Mouse (Mus musculus) mature B cell (primary cell): Measurements from ENCODE around the gene Syne4.

Experiments used
- in situ Hi-C: fragments of 300-500 bp; cut with MboI; formaldehyde crosslinking; loops from 2 replicates; pipeline ENCODE4 v1.14.3; 2019

Gene Syne4

DNA sequence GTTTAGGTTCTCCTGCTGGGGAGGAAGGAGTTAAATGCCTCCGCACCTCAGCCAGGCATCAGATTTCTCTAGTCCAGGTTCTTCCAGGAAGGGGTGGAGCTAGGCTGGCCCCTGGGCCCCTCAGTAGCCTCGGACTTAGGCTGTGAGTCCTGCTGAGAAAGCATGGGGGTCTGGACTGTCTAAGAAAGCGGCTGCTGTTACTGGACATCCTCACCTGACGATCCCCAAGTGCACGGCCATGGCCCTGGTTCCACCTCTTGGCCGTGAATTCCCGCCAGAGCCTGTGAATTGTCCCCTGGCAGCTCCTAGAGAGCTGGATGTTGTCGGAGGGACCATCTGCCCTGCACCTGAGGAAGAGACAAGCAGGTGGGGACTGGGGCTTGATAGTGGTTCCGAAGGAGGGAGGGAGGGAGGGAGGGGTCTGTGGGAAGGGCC is at the start of gene Syne4:
Gene Syne4, plus strand, starts transcription at position 87 of the 435 bp plus-strand sequence.
- in situ Hi-C loops, result no loop called here

DNA sequence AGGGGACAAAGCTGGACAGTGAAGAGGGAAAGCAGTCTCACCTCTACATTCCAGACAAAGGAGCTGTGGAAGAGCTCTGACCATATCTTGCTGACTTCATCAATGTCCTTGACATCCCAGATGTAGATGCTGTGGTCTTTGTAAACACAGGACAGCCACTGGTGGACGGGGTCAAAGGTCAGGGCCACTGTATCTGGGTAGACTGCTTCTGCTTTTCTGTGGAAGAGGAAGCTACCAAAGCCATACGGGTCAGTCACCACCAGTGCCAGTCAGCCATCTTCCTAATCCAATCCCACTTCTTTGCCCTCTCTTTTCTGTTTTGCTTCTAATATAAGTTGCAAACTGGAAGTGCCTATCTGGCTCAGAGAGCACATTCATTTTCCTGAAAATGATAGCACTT is 49.6 kb upstream of the Syne4 start:
- in situ Hi-C loops, result no loop called here

DNA sequence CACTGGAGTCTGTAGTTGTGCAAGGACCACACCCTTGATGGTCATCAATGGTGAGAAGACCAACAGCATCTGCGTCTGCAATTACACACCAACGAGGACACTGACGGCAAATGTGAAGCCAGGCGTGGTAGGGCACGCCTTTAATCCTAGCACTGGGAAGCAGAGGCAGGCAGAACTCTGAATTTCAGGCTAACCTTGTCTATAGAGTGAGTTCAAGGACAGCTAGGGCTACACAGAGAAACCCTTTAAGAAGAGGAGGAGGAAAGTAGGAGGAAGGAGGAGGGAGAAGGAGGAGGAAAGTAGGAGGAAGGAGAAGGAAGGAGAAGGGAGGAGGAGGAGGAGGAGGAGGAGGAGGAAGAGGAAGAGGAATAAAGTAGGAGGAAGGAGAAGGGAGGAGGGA is 49.1 kb upstream of the Syne4 start:
- in situ Hi-C loops, result no loop called here

DNA sequence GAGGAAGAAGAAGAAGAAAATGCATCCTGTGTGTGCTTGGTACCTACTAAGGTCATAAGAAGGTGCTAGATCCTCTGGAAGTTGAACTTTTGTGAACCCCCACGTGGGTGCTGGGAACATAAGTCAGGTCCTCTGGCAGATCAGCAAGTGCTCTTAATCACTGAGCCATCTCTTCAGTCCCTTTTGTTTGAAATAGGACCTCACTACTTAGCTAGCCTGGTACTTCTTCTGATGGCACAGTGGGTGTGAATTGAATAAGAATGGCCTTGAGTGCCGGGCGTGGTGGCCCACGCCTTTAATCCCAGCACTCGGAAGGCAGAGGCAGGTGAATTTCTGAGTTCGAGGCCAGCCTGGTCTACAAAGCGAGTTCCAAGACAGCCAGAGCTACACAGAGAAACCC is 48.7 kb upstream of the Syne4 start:
- in situ Hi-C loops, result no loop called here

DNA sequence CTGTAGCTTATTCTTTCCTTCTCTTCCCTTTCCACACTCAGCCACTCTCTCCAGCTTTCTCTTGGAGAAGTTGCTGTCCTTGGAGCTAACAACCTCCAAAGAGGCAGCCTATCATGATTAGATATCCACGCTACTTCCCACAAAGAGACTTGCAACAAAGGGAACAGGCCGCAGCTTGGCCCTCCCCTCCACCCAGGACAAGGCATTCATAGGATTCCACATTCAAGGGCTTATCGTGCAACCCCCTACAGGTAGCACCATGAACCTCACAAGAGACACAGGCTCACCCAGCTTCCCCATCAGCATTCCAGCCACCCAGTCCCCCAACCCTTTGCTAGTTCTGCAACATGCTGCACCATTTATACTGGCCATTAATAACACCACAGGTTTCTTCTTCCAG is 47.8 kb upstream of the Syne4 start:
- in situ Hi-C loops, result no loop called here

DNA sequence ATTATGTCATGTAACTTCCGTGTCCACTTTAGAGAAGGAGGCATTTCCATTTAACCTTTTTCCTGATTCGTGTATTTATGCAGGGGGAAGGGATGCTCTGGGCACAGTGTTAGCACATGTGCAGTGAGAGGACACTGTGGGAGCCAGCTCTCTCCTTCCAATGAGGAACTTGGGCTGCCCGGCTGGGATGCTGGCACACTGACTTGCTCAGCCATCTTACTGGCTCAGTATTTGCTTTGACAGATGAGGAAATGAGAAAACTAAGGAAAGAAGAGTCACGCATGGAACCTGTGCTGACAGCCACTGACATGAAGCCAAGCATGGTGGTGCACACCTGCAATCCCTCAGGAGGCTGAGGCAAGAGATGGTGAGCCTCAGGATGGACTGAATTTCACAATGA is 45.0 kb upstream of the Syne4 start:
- in situ Hi-C loops, result no loop called here

DNA sequence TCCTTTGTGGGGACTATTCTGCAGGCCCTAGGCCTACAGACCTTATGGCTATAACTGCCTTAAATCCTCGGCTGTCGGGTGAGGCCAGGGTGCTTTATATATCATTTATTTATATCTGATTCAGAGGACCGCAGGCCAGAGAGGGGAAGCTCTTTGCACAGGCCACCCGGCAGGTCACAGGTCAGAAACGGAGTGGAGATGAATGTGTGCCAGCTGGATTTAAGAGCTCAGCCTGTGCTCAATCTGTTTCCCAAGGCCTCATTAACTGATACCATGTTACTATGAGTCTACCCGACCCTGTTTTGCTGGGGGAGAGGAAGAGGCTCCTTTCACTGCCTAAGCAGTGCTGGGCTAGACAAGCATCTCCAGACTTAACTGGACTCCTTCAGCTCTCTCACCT is 40.2 kb upstream of the Syne4 start:
- in situ Hi-C loops, result no loop called here

DNA sequence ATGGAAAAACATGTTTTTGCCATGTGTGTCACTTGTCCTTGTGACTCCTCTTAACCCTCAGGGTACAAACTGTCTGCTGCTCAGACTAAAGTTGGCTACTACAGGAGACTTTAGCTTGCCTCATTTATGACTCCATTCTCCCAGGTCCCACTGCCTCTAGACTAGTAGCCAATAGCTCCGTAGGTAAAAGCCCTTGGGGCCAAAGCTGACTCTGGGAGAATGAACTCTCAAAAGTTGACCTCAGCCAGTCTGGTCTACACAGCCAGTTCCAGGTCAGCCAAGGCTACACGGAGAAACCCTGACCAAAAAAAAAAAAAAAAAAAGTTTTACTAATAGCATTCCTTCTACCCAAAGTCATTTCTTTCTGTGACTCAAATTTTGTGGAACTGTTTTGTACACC is 35.7 kb upstream of the Syne4 start:
- in situ Hi-C loops, result no loop called here

DNA sequence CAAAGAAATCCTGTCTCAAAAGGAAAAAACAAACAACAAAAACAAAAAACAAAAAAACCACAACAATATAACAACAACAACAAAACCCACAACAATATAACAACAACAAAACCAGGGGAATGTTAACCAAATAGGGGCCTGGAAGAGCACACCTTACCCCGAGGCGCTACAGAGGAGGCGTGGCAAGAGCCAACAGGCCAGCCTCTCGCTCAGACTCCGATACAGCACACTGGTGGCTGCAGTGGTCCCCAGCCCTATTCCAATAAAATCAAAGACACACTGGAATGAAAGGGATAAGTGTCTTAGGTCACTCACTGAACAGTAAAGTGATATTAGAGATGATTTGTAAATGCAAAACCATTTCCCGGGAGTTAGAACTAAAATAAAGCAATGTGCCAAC is 35.1 kb upstream of the Syne4 start:
- in situ Hi-C loops, result no loop called here

DNA sequence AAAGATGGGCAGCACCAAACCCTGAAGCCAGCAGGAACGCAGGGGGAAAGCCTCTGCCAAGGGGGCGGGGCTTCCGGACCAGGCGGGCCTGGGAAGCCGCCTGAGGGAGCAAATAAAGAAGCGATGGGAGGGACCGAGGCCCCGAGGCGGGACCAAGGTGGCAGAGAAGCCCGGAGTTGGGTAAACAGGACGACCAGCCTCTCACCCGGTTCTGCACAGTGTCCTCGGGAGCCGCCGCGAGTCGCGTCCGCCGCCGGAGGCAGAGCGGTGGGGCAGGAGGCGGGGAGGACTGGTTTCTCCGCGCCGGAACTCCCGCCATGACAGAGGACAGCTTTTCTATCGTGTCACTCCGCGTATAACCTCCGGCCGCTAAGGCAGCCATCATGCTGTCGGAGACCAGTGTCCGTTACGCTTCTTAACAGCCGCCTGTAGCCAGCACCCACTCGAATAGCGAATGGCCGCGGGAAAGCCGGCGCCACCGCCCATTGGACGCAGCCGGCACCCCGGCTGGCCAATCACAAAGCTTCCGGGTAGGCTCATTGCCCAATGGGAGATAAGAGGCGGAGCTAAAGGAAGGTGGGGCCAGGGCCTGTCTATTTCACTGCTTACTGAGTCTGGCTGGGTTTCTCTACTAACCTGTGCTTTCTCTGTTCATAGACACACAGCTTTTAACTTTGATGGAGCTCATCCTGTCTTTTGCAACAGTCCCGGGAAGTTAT is 34.5 kb upstream of the Syne4 start, which contains the start of the genes Thap8 and Wdr62:
Gene Thap8, plus strand, starts transcription at position 144 of the 719 bp plus-strand sequence.
Gene Wdr62, minus strand, starts transcription at position 469 of the 719 bp plus-strand sequence.
- in situ Hi-C loops, result no loop called here

DNA sequence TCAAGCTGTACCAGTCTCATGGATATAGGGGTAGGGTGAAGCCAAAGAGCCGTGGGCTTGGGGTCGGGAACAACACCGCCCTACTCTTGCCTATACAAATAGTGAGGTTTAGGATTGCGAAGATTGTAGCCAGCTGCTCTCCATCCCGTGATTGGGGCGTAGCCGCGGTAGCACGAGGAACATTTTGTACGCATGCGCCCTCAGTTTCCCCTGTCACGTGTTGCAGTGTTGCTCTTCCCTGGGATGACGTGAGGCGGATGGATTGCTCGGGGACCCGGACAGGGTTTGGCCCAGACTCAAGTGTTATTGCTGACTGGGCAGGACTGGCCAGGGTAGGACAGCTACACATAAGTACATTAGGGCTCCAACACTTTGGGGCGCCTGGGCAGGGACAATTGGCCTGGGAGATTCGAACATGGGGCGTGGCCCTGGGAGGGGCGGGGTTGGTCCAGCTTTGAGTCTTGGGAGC is 33.9 kb upstream of the Syne4 start:
- in situ Hi-C loops, result no loop called here

DNA sequence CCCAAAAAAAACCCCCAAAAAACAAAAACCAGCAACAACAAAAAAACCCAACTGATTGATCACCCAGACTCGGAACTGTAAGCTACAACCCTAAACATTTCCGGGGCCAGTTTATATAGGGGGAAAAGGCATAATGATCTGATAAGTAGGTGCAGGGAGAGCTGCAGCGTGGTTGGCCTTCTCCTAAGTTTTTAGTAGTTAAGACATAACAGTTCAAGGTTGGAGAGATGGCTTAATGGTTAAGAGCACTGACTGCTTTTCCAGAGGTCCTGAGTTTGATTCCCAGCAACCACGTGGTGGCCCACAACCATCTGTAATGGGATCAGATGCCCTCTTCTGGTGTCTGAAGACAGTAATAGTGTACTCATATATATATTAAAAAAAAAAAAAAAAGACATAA is 33.1 kb upstream of the Syne4 start:
- in situ Hi-C loops, result no loop called here

DNA sequence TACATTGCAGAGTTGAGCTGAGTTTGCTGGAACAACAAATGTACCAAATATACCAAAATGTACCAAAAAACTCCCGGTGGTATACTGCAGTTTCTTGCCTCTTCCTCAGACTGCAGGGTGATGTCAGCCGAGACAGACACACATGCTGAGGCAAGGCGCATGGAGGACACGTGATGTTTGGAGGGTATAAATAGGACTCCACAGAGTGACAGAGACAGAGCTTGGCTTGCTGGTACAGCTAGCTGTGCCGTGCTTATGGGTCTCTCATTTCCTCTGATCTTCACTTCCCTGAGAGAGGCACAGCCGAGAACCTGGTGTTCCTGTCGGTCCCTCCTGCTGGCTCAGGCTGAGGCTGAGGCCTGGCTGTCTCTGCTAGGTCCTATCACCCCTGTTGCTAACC is 31.9 kb upstream of the Syne4 start:
- in situ Hi-C loops, result no loop called here

DNA sequence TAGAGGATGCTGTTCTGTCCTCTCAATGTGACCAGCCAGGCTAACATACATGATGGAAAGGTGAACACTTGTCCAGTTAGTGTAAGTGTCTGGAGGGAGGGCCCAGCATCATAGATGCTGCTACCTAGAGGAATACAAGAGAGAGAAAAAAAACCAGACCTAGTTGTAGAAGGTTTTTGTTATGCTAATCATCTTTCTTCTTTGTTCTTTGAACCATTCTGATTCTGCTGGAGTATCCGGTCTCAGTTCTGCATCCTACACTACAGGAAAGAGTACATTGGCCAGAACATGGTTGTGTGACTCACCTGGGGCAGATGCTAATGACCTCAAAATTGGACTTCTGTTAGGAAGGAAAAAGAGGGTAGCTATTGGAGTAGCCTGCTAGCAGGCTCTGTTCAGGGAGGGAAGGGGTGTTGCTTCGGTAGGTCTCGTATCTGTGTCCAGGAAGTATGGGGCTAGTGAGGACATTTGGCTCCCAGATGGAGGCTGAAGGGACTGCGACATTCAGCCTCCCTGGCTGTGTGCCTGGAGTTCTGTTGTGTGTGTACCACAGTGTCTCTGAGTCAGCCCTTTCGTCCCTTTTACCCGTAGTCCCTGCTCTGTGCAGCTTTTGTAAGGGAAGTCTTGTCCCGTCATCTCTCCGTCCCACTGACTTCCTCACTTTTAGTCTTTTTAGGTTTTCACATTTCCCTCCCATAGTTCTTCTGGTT is 27.8 kb upstream of the Syne4 start:
- in situ Hi-C loops, result no loop called here

DNA sequence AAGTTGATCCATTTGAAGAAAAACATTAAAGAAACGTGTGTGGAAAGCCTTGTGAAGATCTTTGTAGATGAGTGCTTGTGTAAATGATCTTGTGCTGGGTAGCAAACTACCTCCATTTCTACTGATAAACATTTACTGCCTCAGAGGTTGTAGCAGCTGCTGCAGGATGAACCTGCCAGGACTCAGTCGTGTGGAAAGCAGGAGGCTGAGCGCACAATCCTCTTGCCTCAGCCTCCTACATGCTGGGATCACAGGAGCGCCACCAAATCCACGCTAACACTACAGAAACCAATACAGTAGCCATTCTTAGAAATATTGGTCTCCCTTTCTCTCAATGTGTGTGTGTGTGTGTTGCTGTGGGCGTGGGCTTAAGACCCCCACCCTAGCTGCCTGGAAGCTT is 26.6 kb upstream of the Syne4 start:
- in situ Hi-C loops, result no loop called here

DNA sequence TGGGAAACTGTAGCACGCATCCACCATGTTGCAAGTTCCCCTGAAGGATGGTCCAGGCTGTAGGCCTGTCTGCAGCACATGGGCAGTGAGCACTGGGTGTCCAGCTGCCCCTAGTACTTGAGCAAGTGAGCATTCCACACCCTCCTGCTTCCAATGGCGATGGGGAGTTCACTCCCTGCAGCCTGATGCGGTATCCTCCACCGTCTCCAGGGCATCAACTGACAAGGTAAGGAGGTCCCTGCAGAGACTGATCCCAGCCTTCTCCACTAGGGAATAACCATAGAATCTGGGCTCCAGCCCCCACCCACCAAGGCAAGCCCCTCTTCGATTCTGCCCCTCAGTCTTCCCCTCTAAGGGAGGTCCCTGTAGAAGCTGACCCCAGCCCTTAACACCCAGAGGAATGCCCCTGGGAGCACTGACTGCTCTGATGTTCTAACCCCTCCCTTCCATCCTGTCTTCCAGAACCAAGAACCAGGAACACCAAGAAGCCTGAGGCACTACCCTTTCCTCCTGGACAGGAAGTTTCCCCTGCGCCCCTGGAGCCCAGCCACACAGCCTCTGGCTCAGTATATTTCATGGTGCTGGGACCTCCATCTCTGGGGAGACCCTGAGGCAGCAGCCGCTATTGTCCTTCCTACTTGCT is 25.4 kb upstream of the Syne4 start:
- in situ Hi-C loops, result no loop called here

DNA sequence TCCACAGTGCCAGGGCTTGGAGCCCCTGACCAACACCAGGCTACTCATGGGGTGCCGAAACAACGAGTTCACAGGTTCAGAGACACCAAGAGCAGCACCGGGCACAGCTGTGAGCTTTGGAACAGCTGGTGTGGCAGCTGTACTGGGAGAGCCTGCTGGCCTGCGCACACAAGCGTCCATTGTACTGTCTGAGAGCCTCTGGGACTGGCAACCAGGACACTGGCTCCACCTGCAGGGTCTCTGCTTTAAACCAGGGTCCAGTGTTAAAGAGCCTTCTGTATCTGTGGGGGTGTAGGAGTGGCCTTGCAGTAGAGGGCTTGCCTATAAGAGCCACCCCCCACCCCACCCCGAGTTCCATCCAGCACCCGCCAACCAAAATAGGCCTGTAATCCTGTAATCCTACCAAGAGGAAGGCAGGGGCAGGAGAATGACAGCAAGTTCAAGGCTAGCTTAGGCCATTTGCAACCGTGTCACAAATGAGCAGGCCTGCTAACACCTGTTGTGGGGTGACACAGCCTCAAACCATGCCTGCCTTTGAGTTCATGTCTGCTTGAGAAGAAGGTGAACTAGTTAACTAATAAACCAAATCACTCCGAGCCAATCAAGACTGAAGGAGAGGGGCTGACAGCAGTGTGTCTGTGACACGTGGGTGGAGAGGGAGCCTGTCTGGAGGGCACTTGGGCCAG is 24.8 kb upstream of the Syne4 start:
- in situ Hi-C loops, result no loop called here

DNA sequence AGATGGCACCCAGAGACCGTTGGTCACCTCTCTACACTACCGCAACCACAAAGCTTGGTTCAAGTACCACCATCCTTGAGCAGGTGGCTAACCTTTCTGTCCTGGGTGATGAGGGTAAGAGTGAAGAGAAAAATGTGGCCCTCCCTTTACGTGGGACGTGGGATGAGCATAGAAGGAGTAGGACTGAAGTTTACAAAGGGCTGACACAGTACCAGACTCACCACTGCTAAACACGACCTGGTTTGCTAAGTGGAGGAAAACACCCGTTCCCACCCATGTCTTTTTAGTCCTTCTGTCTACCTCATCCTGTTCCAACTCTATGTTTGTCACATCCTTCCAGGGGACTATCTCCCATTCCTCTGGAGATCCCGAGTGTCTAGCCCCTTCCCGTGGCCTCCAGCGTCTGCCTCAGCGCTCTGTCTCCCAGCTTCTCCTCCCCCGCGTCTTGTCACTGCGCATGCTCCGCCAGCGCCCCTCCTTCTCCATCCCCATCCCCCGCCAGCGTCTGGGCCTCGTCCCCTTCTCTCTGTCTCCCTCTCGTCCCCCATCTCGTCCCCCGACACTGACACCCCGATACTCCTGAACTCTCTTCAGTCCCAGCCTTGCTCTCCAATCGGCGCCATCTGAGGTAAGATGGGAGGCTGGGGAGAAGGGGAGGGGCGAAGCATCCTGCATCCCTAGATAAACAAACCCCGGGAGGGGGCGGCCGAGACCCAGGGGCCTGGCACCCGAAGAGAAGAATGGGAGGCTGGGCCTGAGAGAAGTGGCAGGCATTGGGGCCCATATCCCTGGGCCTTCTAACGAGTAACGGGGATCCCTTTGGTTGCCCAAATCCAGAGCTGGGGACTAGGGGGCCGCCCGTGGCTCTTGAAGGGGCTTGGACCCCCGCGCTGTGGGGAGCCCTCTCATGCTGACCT is 23.1 kb upstream of the Syne4 start, which contains the start of gene Clip3:
Gene Clip3, plus strand, starts transcription at position 514 of the 917 bp plus-strand sequence.
- in situ Hi-C loops, result no loop called here

DNA sequence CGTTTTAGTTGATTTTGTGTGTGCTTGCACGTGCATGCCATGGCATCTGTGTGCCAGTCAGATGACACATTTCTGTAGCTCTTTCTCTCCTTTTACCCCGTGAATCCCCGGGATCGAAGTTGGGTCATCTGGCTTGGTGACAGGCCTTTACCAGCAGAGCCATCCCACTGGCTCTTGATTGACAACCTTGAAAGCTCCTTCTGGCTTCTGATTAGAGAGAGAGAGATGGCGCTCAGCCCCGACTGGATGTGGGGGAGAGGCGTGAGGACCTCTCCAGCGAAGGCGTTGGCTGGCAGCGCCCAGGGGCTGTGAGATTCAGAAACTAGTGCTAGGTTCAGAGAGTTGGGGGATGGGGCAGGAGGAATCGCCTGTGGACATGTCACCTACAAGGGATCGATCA is 20.8 kb upstream of the Syne4 start:
- in situ Hi-C loops, result no loop called here

DNA sequence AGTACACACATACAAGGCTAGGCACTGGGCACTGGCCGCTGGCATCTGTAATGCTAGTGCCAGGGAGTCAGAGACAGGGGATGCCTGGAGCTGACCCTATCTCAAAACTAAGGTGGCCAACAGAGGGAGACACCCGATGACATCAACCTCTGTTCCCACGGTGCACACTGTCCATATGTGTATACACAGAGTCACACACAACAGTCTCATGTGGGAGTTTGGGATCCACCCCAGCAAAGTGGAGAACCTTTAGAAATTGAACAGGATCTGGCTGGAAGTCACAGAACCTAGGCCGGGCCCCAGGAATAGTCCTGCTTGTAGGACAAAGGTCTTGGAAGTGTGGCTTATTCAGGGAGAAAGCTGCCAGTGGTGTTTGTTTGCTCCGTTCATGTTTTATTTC is 20.3 kb upstream of the Syne4 start:
- in situ Hi-C loops, result no loop called here

DNA sequence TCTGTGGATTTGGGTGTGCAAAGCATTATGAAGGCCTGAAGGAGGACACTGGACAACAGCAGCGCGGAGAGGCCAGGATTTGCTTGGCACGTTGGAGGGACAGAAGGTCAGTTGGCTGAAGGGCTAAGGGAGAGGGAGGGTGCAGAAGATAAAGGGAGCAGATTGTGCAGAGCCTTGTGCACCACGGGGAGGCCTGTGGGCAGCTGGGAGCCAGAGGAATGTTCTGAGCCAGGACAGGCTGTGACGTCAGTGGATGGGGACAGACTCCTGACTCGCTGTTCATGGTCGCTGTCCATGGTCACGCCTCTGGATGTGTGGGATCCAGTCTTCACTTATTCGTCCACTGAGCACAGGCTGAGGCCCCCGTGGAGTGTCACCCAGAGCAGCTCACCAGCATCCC is 19.5 kb upstream of the Syne4 start:
- in situ Hi-C loops, result no loop called here
